Mouse (Mus musculus) lung, embryonic 15.5 days (tissue): ENCODE results near the gene Amph. TPM values are rescaled to one million over a fixed set of nuclear protein-coding genes. Genes with fewer than 3 reads are reported as not detected.
"Not testable (repeated sequence)": the region's sequence is repeated elsewhere in the genome, so short reads cannot be mapped to it uniquely, and the experiment has no call there.

Experiments
- ATAC-seq: fragments of 200-750 bp; cut with Nextera tagmentation; 2 replicates; pipeline ENCODE4 v1.8.0; 2017; ENCODE audit warnings: moderate number of reproducible peaks, borderline replicate concordance; ENCODE audit not compliant: low FRiP score, low TSS enrichment; ENCODE audit errors: extremely low read depth
- H3K27ac ChIP-seq: fragments of 300-500 bp; sonication (generic); 2 replicates; pipeline ENCODE4 v1.5.1; 2015; ENCODE audit warnings: moderate library complexity, mild to moderate bottlenecking, inconsistent platforms
- H3K27me3 ChIP-seq: fragments of 300-500 bp; sonication (generic); 2 replicates; pipeline ENCODE4 v1.6.1; 2015; ENCODE audit warnings: inconsistent platforms
- H3K36me3 ChIP-seq: fragments of 300-500 bp; sonication (generic); 2 replicates; pipeline ENCODE4 v1.6.1; 2015; ENCODE audit warnings: inconsistent platforms
- H3K4me1 ChIP-seq: fragments of 300-500 bp; sonication (generic); 2 replicates; pipeline ENCODE4 v1.6.1; 2015; ENCODE audit warnings: inconsistent platforms
- H3K4me2 ChIP-seq: fragments of 300-500 bp; sonication (generic); 2 replicates; pipeline ENCODE4 v1.6.1; 2015; ENCODE audit warnings: inconsistent platforms, mild to moderate bottlenecking, moderate library complexity
- H3K4me3 ChIP-seq: fragments of 300-500 bp; sonication (generic); 2 replicates; pipeline ENCODE4 v1.5.1; 2015; ENCODE audit warnings: mild to moderate bottlenecking, inconsistent platforms
- H3K9ac ChIP-seq: fragments of 300-500 bp; sonication (generic); 2 replicates; pipeline ENCODE4 v1.6.1; 2015; ENCODE audit warnings: inconsistent platforms
- H3K9me3 ChIP-seq: fragments of 300-500 bp; sonication (generic); 2 replicates; pipeline ENCODE4 v1.6.1; 2016; ENCODE audit warnings: inconsistent platforms
- WGBS: fragments of 180-500 bp; shearing (Covaris S2); methylation state at CpG from one replicate; pipeline ENCODE4 v1.1.7; 2015; 5-methylcytosine and 5-hydroxymethylcytosine counted together
- polyA plus RNA-seq: library from polyadenylated mRNA; unstranded; fragments of >200 nt; fragmentation: Nextera tagmentation; extraction: Ambion mirVana; gene quantifications from 2 replicates; pipeline ENCODE4 v1.2.1, GENCODE M21; 2015

Amph gene
- polyA plus RNA-seq, 1 experiment from 2014 or later: 1.9 TPM

GRCm38 (mm10) chr13:19109331-19109730 is 161.3 kb downstream of the Amph start:
- Histone ChIP-seq H3K9me3 (no peaks in the 10 kb centered on the region), H3K4me2 (no peak overlapping the region), H3K4me1 (no peaks in the 10 kb centered on the region), H3K27ac (no peak overlapping the region), H3K36me3 (no peaks in the 10 kb centered on the region), H3K27me3 (no peaks in the 10 kb centered on the region), H3K4me3 (no peak overlapping the region), H3K9ac (no peak overlapping the region)
- ATAC-seq: no peak
- 42% methylated on average over 3 of the region's 3 CpGs for WGBS

- Histone ChIP-seq H3K9ac (no peak overlapping the region), H3K27me3 (no peaks in the 10 kb centered on the region), H3K9me3 (no peaks in the 10 kb centered on the region), H3K4me1 (no peaks in the 10 kb centered on the region), H3K4me3 (no peak overlapping the region), H3K4me2 (no peak overlapping the region), H3K27ac (no peak overlapping the region), H3K36me3 (no peaks in the 10 kb centered on the region)
- no peak for ATAC-seq
- WGBS: 90% methylated on average over 14 of the region's 14 CpGs
Observed at GRCm38 (mm10) chr13:19113034-19113922, 165.3 kb downstream of the Amph start.

GRCm38 (mm10) chr13:19114761-19115160 is 166.8 kb downstream of the Amph start:
- 80% methylated on average over 6 of the region's 9 CpGs for WGBS
- H3K4me3 ChIP-seq, H3K4me1 ChIP-seq, H3K36me3 ChIP-seq, H3K9ac ChIP-seq, H3K27me3 ChIP-seq, H3K27ac ChIP-seq, H3K9me3 ChIP-seq, H3K4me2 ChIP-seq: not testable (repeated sequence)
- ATAC-seq: peak; percentile 65; the same call in 1 of the 2 replicates

GRCm38 (mm10) chr13:19126912-19127552 is 179.0 kb downstream of the Amph start:
- Histone ChIP-seq H3K36me3 (no peaks in the 10 kb centered on the region), H3K9ac (no peak overlapping the region), H3K4me1 (no peaks in the 10 kb centered on the region), H3K4me3 (no peak overlapping the region), H3K27me3 (no peaks in the 10 kb centered on the region), H3K27ac (no peak overlapping the region), H3K4me2 (no peak overlapping the region), H3K9me3 (no peaks in the 10 kb centered on the region)
- WGBS: 43% methylated on average over 5 of the region's 5 CpGs
- ATAC-seq: no peak

GRCm38 (mm10) chr13:19133833-19134232 is 185.8 kb downstream of the Amph start:
- no peak for ATAC-seq
- Histone ChIP-seq H3K4me1 (no peaks in the 10 kb centered on the region), H3K4me2 (no peak overlapping the region), H3K27ac (no peak overlapping the region), H3K36me3 (no peaks in the 10 kb centered on the region), H3K4me3 (no peak overlapping the region), H3K9ac (no peak overlapping the region), H3K27me3 (no peaks in the 10 kb centered on the region), H3K9me3 (no peaks in the 10 kb centered on the region)
- 31% methylated on average over 4 of the region's 4 CpGs for WGBS

- Histone ChIP-seq H3K4me1 (no peaks in the 10 kb centered on the region), H3K27ac (no peak overlapping the region), H3K4me2 (no peak overlapping the region), H3K4me3 (no peak overlapping the region), H3K36me3 (no peaks in the 10 kb centered on the region), H3K9ac (no peak overlapping the region), H3K9me3 (no peaks in the 10 kb centered on the region), H3K27me3 (no peaks in the 10 kb centered on the region)
- WGBS: 59% methylated on average over 7 of the region's 7 CpGs
- no peak for ATAC-seq
Observed at GRCm38 (mm10) chr13:19137212-19137611, 189.2 kb downstream of the Amph start.

GRCm38 (mm10) chr13:19137932-19138331 is 189.9 kb downstream of the Amph start:
- H3K27ac ChIP-seq: no peak overlapping the region
- H3K4me2 ChIP-seq: no peak overlapping the region
- no peaks in the 10 kb centered on the region for H3K27me3 ChIP-seq
- H3K4me1 ChIP-seq: no peaks in the 10 kb centered on the region
- H3K36me3 ChIP-seq: no peaks in the 10 kb centered on the region
- 34% methylated on average over 5 of the region's 5 CpGs for WGBS
- no peak overlapping the region for H3K9ac ChIP-seq
- ATAC-seq: no peak
- no peak overlapping the region for H3K4me3 ChIP-seq
- H3K9me3 ChIP-seq: no peaks in the 10 kb centered on the region

- no peaks in the 10 kb centered on the region for H3K27me3 ChIP-seq
- 86% methylated on average over 2 of the region's 2 CpGs for WGBS
- H3K4me3 ChIP-seq: no peak overlapping the region
- H3K36me3 ChIP-seq: no peaks in the 10 kb centered on the region
- no peaks in the 10 kb centered on the region for H3K9me3 ChIP-seq
- no peak overlapping the region for H3K4me2 ChIP-seq
- no peak overlapping the region for H3K9ac ChIP-seq
- no peak overlapping the region for H3K27ac ChIP-seq
- no peak for ATAC-seq
- H3K4me1 ChIP-seq: no peaks in the 10 kb centered on the region
Observed at GRCm38 (mm10) chr13:19138550-19138949, 190.5 kb downstream of the Amph start.

- ATAC-seq: no peak
- 78% methylated on average over 7 of the region's 7 CpGs for WGBS
- H3K9me3 ChIP-seq: no peaks in the 10 kb centered on the region
- no peaks in the 10 kb centered on the region for H3K27me3 ChIP-seq
- no peak overlapping the region for H3K4me3 ChIP-seq
- H3K4me2 ChIP-seq: no peak overlapping the region
- H3K4me1 ChIP-seq: no peaks in the 10 kb centered on the region
- no peaks in the 10 kb centered on the region for H3K36me3 ChIP-seq
- no peak overlapping the region for H3K27ac ChIP-seq
- H3K9ac ChIP-seq: no peak overlapping the region
Observed at GRCm38 (mm10) chr13:19139104-19139503, 191.1 kb downstream of the Amph start.

GRCm38 (mm10) chr13:19139771-19140170 is 191.8 kb downstream of the Amph start:
- ATAC-seq: no peak
- Histone ChIP-seq H3K27ac (no peak overlapping the region), H3K9ac (no peak overlapping the region), H3K4me2 (no peak overlapping the region), H3K9me3 (no peaks in the 10 kb centered on the region), H3K4me3 (no peak overlapping the region), H3K4me1 (no peaks in the 10 kb centered on the region), H3K27me3 (no peaks in the 10 kb centered on the region), H3K36me3 (no peaks in the 10 kb centered on the region)
- WGBS: 58% methylated on average over 1 of the region's 1 CpGs

- ATAC-seq: no peak
- Histone ChIP-seq H3K36me3 (no peaks in the 10 kb centered on the region), H3K27me3 (no peaks in the 10 kb centered on the region), H3K27ac (no peak overlapping the region), H3K9ac (no peak overlapping the region), H3K9me3 (no peaks in the 10 kb centered on the region), H3K4me1 (no peaks in the 10 kb centered on the region), H3K4me3 (no peak overlapping the region), H3K4me2 (no peak overlapping the region)
- 67% methylated on average over 3 of the region's 3 CpGs for WGBS
Observed at GRCm38 (mm10) chr13:19143766-19144165, 195.8 kb downstream of the Amph start.

- ATAC-seq: no peak
- no peaks in the 10 kb centered on the region for H3K9me3 ChIP-seq
- 82% methylated on average over 3 of the region's 3 CpGs for WGBS
- H3K4me1 ChIP-seq: no peaks in the 10 kb centered on the region
- no peak overlapping the region for H3K4me2 ChIP-seq
- H3K4me3 ChIP-seq: no peak overlapping the region
- no peak overlapping the region for H3K27ac ChIP-seq
- no peaks in the 10 kb centered on the region for H3K27me3 ChIP-seq
- no peak overlapping the region for H3K9ac ChIP-seq
- no peaks in the 10 kb centered on the region for H3K36me3 ChIP-seq
Observed at GRCm38 (mm10) chr13:19147468-19147867, 199.5 kb downstream of the Amph start.
